ENCODE assay signal across 9 mouse cellular contexts in genomic region chr11:114877145-114877544, GRCm38 (mm10). TPM values are rescaled to one million over a fixed set of nuclear protein-coding genes. Genes with fewer than 3 reads are reported as not detected.
DNase-seq lines count a peak whose midpoint lies in the region; ATAC-seq and TF ChIP-seq lines count a peak whose summit lies in the region.
"Had no signal": no experiment of that assay in that cellular context is flagged by ENCODE, and none has a peak within 500 bp of the region (broad histone marks: within the 10 kb centered on the region; RNA-seq: fewer than 3 reads in every experiment).

No protein-coding gene starts in this region.

- WGBS in kidney, embryonic 16.5 days: 42% methylated on average over 3 of the region's 3 CpGs
- 20% methylated on average over 3 of the region's 3 CpGs for WGBS in liver, postnatal 0 days (ENCODE audit: insufficient replicate concordance)

- H3K4me2 ChIP-seq in kidney, embryonic 16.5 days (replicated peaks; ENCODE audit: low read depth, low read length): no peak overlapping the region
- no peak overlapping the region for H3K4me2 ChIP-seq in liver, postnatal 0 days (ENCODE audit: low read depth, low read length)

- peaks cover 9% of the 10 kb centered on the region; the same call in 1 of the 2 replicates for H3K36me3 ChIP-seq in kidney, embryonic 16.5 days (ENCODE audit: insufficient read depth, low read length)
- peaks cover 3% of the 10 kb centered on the region; the same call in 1 of the 2 replicates for H3K36me3 ChIP-seq in liver, postnatal 0 days (replicated peaks; ENCODE audit: insufficient read depth, low read length)

- no peaks in the 10 kb centered on the region for H3K27me3 ChIP-seq in kidney, embryonic 16.5 days (ENCODE audit: insufficient read depth, low read length)
- H3K27me3 ChIP-seq in liver, postnatal 0 days (ENCODE audit: insufficient read depth, low read length): no peaks in the 10 kb centered on the region

- no peaks in the 10 kb centered on the region for H3K9me3 ChIP-seq in kidney, embryonic 16.5 days (ENCODE audit: low read length)
- H3K9me3 ChIP-seq in liver, postnatal 0 days (ENCODE audit: low read length): no peaks in the 10 kb centered on the region

- peak overlapping the region; percentile 76; the same call in 1 of the 2 replicates for H3K27ac ChIP-seq in kidney, embryonic 16.5 days (ENCODE audit: low read length)
- no peak overlapping the region for H3K27ac ChIP-seq in liver, postnatal 0 days (ENCODE audit: low read depth)

- peak; percentile 81 for TF ChIP-seq CTCF in liver, postnatal 0 days (IDR thresholded peaks at IDR 0.05; ENCODE audit: low read depth)

- DNase-seq in CD4-positive, CD25-positive, alpha-beta regulatory T cell, adult 2 months (ENCODE audit: low read depth, low spot score): peak; percentile 77
- DNase-seq in thymus, postnatal 0 days (ENCODE audit: low spot score): peak; percentile 20
- DNase-seq in thymus, postnatal 10 days (ENCODE audit: low spot score in 2 of 2): no peak
- peak; percentile 72 for DNase-seq in embryo, embryonic 10.5 days (ENCODE audit: low spot score)
- DNase-seq in liver, postnatal 0 days: peak; percentile 63
- peak; percentile 14 to 47 for DNase-seq in right cerebral cortex, postnatal 36 days (ENCODE audit: low spot score in 2 of 2)

- no peak for TF ChIP-seq EP300 in liver, postnatal 0 days (IDR thresholded peaks at IDR 0.05; ENCODE audit: low read depth)

- peaks cover 48% of the 10 kb centered on the region for H3K4me1 ChIP-seq in kidney, embryonic 16.5 days (ENCODE audit: insufficient read depth, low read length)
- peaks cover 40% of the 10 kb centered on the region for H3K4me1 ChIP-seq in liver, postnatal 0 days (ENCODE audit: insufficient read depth)

- no peak overlapping the region for H3K4me3 ChIP-seq in kidney, embryonic 16.5 days (ENCODE audit: low read length)
- H3K4me3 ChIP-seq in liver, postnatal 0 days (ENCODE audit: low read depth, low read length): no peak overlapping the region
- H3K4me3 ChIP-seq: myocyte had no signal

- ATAC-seq in CD4-positive, CD25-positive, alpha-beta regulatory T cell, adult 4 months: no peak
- no peak for ATAC-seq in kidney, embryonic 16.5 days (ENCODE audit: low FRiP score, low TSS enrichment)
- peak; percentile 39; the same call in 1 of the 2 replicates for ATAC-seq in liver, postnatal 0 days

- H3K9ac ChIP-seq in kidney, embryonic 16.5 days (replicated peaks; ENCODE audit: low read length): no peak overlapping the region
- no peak overlapping the region for H3K9ac ChIP-seq in liver, postnatal 0 days (replicated peaks)

RNA-seq across cellular contexts. Expression of gene Cd300a, which starts 12.7 kb away (rescaled TPM):
- under 1 TPM; 0.11 to 0.37 TPM for polyA plus RNA-seq in CD4-positive, CD25-positive, alpha-beta regulatory T cell, adult 4 months (2017; shearing (Covaris generic))
- 5.0 and 6.8 TPM in 2 replicates for polyA plus RNA-seq in thymus, postnatal 0 days (2015; fragmentation: Nextera tagmentation; extraction: Ambion mirVana)
- polyA plus RNA-seq in kidney, embryonic 16.5 days (2015; fragmentation: Nextera tagmentation; extraction: Ambion mirVana): 1.8 and 2.2 TPM in 2 replicates
- polyA plus RNA-seq in liver, postnatal 0 days (2015; fragmentation: Nextera tagmentation; extraction: Ambion mirVana): 7.7 and 9.7 TPM in 2 replicates

RNA-seq across cellular contexts. Expression of gene Gprc5c, which starts 26.2 kb away (rescaled TPM):
- polyA plus RNA-seq in CD4-positive, CD25-positive, alpha-beta regulatory T cell, adult 4 months (2017; shearing (Covaris generic)): not detected
- polyA plus RNA-seq in thymus, postnatal 0 days (2015; fragmentation: Nextera tagmentation; extraction: Ambion mirVana): 5.0 and 5.3 TPM in 2 replicates
- 153 and 162 TPM in 2 replicates for polyA plus RNA-seq in kidney, embryonic 16.5 days (2015; fragmentation: Nextera tagmentation; extraction: Ambion mirVana)
- polyA plus RNA-seq in liver, postnatal 0 days (2015; fragmentation: Nextera tagmentation; extraction: Ambion mirVana): 23.2 and 24.9 TPM in 2 replicates

RNA-seq across cellular contexts. Expression of gene Cd300lb, which starts 57.0 kb away (rescaled TPM):
- under 1 TPM in 1 of 2 experiments, not detected in 1; 0.34 TPM for polyA plus RNA-seq in CD4-positive, CD25-positive, alpha-beta regulatory T cell, adult 4 months (2017; shearing (Covaris generic))
- 0.15 and 0.29 TPM in 2 replicates for polyA plus RNA-seq in thymus, postnatal 0 days (2015; fragmentation: Nextera tagmentation; extraction: Ambion mirVana)
- polyA plus RNA-seq in kidney, embryonic 16.5 days (2015; fragmentation: Nextera tagmentation; extraction: Ambion mirVana): 0.32 and 0.37 TPM in 2 replicates
- polyA plus RNA-seq in liver, postnatal 0 days (2015; fragmentation: Nextera tagmentation; extraction: Ambion mirVana): 1.8 and 2.5 TPM in 2 replicates

Comparison
In these comparisons a context has a peak if more than half of its experiments do, and no peak if none do; other contexts are left out.
1. DNase-seq: peak in CD4-positive, CD25-positive, alpha-beta regulatory T cell, adult 2 months (single experiment), thymus, postnatal 0 days (single experiment), embryo, embryonic 10.5 days (single experiment), liver, postnatal 0 days (single experiment) and right cerebral cortex, postnatal 36 days (2 of 2); none in thymus, postnatal 10 days (0 of 2).